Mouse (Mus musculus): ENCODE measurements around the gene Lsg1.

Lsg1 gene

GRCm38 (mm10) chr16:30587494-30588327 lies at the start of gene Lsg1:
TSS of gene Lsg1 (minus strand) at chr16:30587592.
- peak; percentile 80 to 88 for DNase-seq (ENCODE audit: low spot score in 2 of 2)

- no peak for DNase-seq (ENCODE audit: low spot score in 2 of 2)
Observed at GRCm38 (mm10) chr16:30633906-30634746, 46.7 kb upstream of the Lsg1 start.

- no peak for DNase-seq (ENCODE audit: low spot score in 2 of 2)
Observed at GRCm38 (mm10) chr16:30629509-30629908, 42.1 kb upstream of the Lsg1 start.

GRCm38 (mm10) chr16:30628401-30628800 lies 41.0 kb upstream of the Lsg1 start:
- no peak for DNase-seq (ENCODE audit: low spot score in 2 of 2)

- DNase-seq (ENCODE audit: low spot score in 2 of 2), result no peak
Observed at GRCm38 (mm10) chr16:30627586-30628337, 40.4 kb upstream of the Lsg1 start.

GRCm38 (mm10) chr16:30624640-30625039 lies 37.2 kb upstream of the Lsg1 start:
- DNase-seq (ENCODE audit: low spot score in 2 of 2), result no peak

- peak in 1 of 2 experiments; percentile 35 for DNase-seq (ENCODE audit: low spot score in 2 of 2)
Observed at GRCm38 (mm10) chr16:30623645-30624044, 36.3 kb upstream of the Lsg1 start.

- no peak for DNase-seq (ENCODE audit: low spot score in 2 of 2)
Observed at GRCm38 (mm10) chr16:30616281-30616680, 28.9 kb upstream of the Lsg1 start.

- no peak for DNase-seq (ENCODE audit: low spot score in 2 of 2)
Observed at GRCm38 (mm10) chr16:30614705-30615317, 27.4 kb upstream of the Lsg1 start.

GRCm38 (mm10) chr16:30614122-30614521 lies 26.7 kb upstream of the Lsg1 start:
- DNase-seq (ENCODE audit: low spot score in 2 of 2), result no peak

- DNase-seq (ENCODE audit: low spot score in 2 of 2), result no peak
Observed at GRCm38 (mm10) chr16:30613122-30613521, 25.7 kb upstream of the Lsg1 start.

GRCm38 (mm10) chr16:30611331-30611730 lies 23.9 kb upstream of the Lsg1 start:
- no peak for DNase-seq (ENCODE audit: low spot score in 2 of 2)

- peak; percentile 74 to 81 for DNase-seq (ENCODE audit: low spot score in 2 of 2)
Observed at GRCm38 (mm10) chr16:30607868-30608267, 20.5 kb upstream of the Lsg1 start.

- DNase-seq (ENCODE audit: low spot score in 2 of 2), result no peak
Observed at GRCm38 (mm10) chr16:30605528-30605927, 18.1 kb upstream of the Lsg1 start.

GRCm38 (mm10) chr16:30604807-30605137 lies 17.4 kb upstream of the Lsg1 start:
- DNase-seq (ENCODE audit: low spot score in 2 of 2), result no peak

GRCm38 (mm10) chr16:30604061-30604806 lies 16.8 kb upstream of the Lsg1 start:
- DNase-seq (ENCODE audit: low spot score in 2 of 2), result no peak

- peak in 1 of 2 experiments; percentile 29 for DNase-seq (ENCODE audit: low spot score in 2 of 2)
Observed at GRCm38 (mm10) chr16:30603531-30603842, 16.1 kb upstream of the Lsg1 start.

- DNase-seq (ENCODE audit: low spot score in 2 of 2), result no peak
Observed at GRCm38 (mm10) chr16:30602684-30603530, 15.5 kb upstream of the Lsg1 start.

GRCm38 (mm10) chr16:30601946-30602345 lies 14.6 kb upstream of the Lsg1 start:
- peak in 1 of 2 experiments; percentile 38 for DNase-seq (ENCODE audit: low spot score in 2 of 2)
